Mouse (Mus musculus) erythroblast, embryonic 14.5 days (primary cell): Measurements from ENCODE around the gene Tlcd2.

Source experiments
- GATA1 ChIP-seq: IDR thresholded peaks from 2 replicates; pipeline ENCODE4 v1.6.1; 2012; ENCODE audit warnings: low read length, inconsistent platforms, mixed read lengths
- TAL1 ChIP-seq: IDR thresholded peaks from 3 replicates; pipeline ENCODE4 v1.6.1; 2012; ENCODE audit warnings: low read length, inconsistent platforms, mixed read lengths

DNA sequence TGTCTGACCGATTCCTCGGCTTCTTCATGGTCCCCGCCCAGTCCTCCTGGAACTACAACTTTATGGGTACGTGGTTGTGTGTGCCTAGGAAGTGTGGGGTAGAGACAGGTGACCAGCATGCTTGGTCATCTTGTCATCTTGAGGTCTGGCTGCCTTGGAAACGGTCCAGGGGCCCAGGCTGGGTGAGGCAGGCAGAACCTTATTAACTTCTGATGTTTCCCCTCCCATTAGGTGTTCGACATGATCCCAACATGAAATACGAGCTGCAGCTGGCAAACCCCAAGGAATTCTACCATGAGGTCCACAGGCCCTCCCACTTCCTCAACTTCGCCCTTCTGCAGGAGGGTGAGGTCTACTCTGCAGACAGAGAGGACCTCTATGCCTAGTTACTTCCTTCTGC lies 47.4 kb downstream of the Tlcd2 start:
- TF ChIP-seq GATA1 (no peak), TAL1 (no peak)
